Mouse (Mus musculus) ES-E14 (cell line): ENCODE results near the gene Usp8. TPM values are rescaled to one million over a fixed set of nuclear protein-coding genes. Genes with fewer than 3 reads are reported as not detected.

Experiments
- DNase-seq: peaks from one replicate; pipeline ENCODE4 v3.0.0-alpha.2; 2013; ENCODE audit warnings: low read depth, low spot score
- H3K27ac ChIP-seq: 2 replicates; pipeline ENCODE4 v1.5.1; 2012; ENCODE audit warnings: low read depth, mild to moderate bottlenecking, low read length, moderate library complexity, mixed read lengths; ENCODE audit not compliant: poor library complexity, insufficient read depth, severe bottlenecking
- H3K36me3 ChIP-seq: 2 replicates; pipeline ENCODE4 v1.6.1; 2012; ENCODE audit warnings: mild to moderate bottlenecking, low read length, moderate library complexity, mixed read lengths; ENCODE audit not compliant: control insufficient read depth, poor library complexity, insufficient read depth, severe bottlenecking
- H3K4me1 ChIP-seq, 2 experiments: fragments of 150-350 bp in 1 of 2; sonication (generic) in 1 of 2; 2 replicates each; pipeline ENCODE4 v1.6.1; 2012; ENCODE audit warnings: low read length in 2 of 2, mild to moderate bottlenecking in 1 of 2, mixed read lengths in 1 of 2; ENCODE audit not compliant: control insufficient read depth in 2 of 2, insufficient read depth in 2 of 2, poor library complexity in 1 of 2
- H3K4me3 ChIP-seq, 2 experiments: fragments of 150-350 bp in 1 of 2; sonication (generic) in 1 of 2; 2 replicates each; pipeline ENCODE4 v1.5.1; 2012; ENCODE audit warnings: low read length in 2 of 2, low read depth in 1 of 2, mild to moderate bottlenecking in 1 of 2, mixed read lengths in 1 of 2; ENCODE audit not compliant: insufficient read depth in 1 of 2, poor library complexity in 1 of 2, severe bottlenecking in 1 of 2
- H3K9ac ChIP-seq: 2 replicates; pipeline ENCODE4 v1.6.1; 2012; ENCODE audit warnings: low read depth, mild to moderate bottlenecking, low read length, mixed read lengths; ENCODE audit not compliant: poor library complexity, insufficient read depth, severe bottlenecking
- H3K9me3 ChIP-seq: fragments of 150-350 bp; sonication (generic); 2 replicates; pipeline ENCODE4 v1.6.1; 2012; ENCODE audit warnings: low read depth, mild to moderate bottlenecking, low read length; ENCODE audit not compliant: control insufficient read depth, insufficient read depth
- CHD2 ChIP-seq: IDR thresholded peaks from 2 replicates; pipeline ENCODE4 v1.6.1; 2014; ENCODE audit warnings: mild to moderate bottlenecking, low read depth, low read length, inconsistent platforms
- HCFC1 ChIP-seq: IDR thresholded peaks from 2 replicates; pipeline ENCODE4 v1.6.1; 2012; ENCODE audit warnings: low read length, inconsistent platforms, borderline replicate concordance; ENCODE audit not compliant: insufficient read depth
- MAFK ChIP-seq: IDR thresholded peaks from 2 replicates; pipeline ENCODE4 v1.6.1; 2014; ENCODE audit warnings: mild to moderate bottlenecking, low read depth, low read length, inconsistent platforms; ENCODE audit not compliant: insufficient read depth
- ZC3H11A ChIP-seq: IDR thresholded peaks from 2 replicates; pipeline ENCODE4 v1.6.1; 2012; ENCODE audit warnings: low read depth, mild to moderate bottlenecking, inconsistent platforms, low read length, borderline replicate concordance
- ZNF384 ChIP-seq: IDR thresholded peaks from 2 replicates; pipeline ENCODE4 v1.6.1; 2012; ENCODE audit warnings: low read depth, low read length, inconsistent platforms
- in situ Hi-C, 2 experiments: fragments of 600-800 bp; cut with MboI; formaldehyde crosslinking; loops; one replicate each; pipeline ENCODE4 v1.15.1; 2025; ENCODE audit warnings: low sequenced_read_pairs in 2 of 2, inconsistent platforms in 1 of 2; ENCODE audit not compliant: unreplicated experiment in 2 of 2
- total RNA-seq: library from RNA; depleted of rRNA; stranded (reverse); fragments of 300-350 nt; gene quantifications from 2 replicates; pipeline ENCODE4 v1.2.3, GENCODE M21; 2012

Gene Usp8
- total RNA-seq, 1 experiment, result 34.6 TPM

DNA sequence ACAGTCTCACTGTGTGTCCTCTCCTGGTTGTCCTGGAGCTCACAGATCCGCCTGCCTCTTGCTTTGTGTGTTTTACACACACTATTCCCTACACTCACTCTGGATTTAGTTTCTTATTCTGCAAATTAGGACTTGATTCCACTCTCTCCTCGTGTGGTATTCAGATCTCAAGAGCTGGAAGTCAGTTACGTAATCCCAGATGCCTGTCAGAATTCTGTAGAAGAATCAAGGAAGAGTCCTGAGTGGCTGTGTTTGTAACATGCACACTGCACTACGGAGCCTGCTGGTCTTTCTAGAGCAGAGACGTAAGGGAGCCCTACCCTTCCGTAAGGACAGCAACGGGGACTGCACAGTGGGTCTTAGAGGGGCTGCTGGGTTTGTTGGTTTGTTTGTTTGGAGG lies 52.2 kb downstream of the Usp8 start:
- no peak for TF ChIP-seq MAFK
- no peak for TF ChIP-seq HCFC1
- TF ChIP-seq CHD2, result no peak
- no peak for TF ChIP-seq ZNF384
- no peak for TF ChIP-seq ZC3H11A
- Histone ChIP-seq H3K36me3 (peaks cover 27% of the 10 kb centered on the region), H3K4me1 (no peaks in the 10 kb centered on the region), H3K9me3 (no peaks in the 10 kb centered on the region), H3K9ac (no peak overlapping the region), H3K27ac (no peak overlapping the region), H3K4me3 (no peak overlapping the region)
- DNase-seq, result no peak
- in situ Hi-C loops, result no loop called here

DNA sequence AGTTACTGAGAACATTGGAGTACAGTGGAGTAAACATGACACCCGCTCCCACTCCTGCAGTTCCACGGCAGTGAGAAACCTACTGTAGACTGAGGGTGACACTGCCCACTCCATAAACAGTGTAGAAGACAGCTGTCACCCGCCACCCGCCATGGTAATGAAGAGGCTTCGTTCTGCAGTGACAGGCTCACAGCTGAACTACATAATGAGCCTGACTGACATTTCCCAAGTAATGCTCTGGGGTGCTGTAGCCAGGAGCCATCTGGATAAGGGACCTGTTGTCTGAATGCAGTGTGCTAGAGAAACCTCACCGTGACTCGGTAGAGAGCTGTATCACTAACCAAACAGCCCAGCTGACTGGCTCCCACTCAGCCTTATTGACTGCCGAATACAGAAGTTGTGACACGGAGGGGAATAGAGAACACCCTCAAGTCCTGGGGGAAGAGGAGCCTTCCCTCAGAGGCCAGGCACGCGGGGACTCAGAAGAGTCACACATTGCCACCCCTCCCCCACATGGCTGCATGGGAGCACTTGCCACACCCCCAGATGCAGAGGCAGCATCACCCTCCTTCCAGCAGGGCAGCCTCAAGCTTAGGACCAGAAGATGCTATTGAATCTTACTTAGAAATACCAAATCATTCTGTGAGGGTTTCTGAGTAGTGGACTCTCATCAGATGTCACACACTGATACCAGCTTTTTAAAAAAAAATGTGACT lies 58.9 kb downstream of the Usp8 start:
- no peaks in the 10 kb centered on the region for H3K9me3 ChIP-seq
- no peak for TF ChIP-seq ZNF384
- no peak for TF ChIP-seq HCFC1
- no peak for TF ChIP-seq ZC3H11A
- TF ChIP-seq MAFK, result no peak
- TF ChIP-seq CHD2, result no peak
- H3K9ac ChIP-seq, result no peak overlapping the region
- peak overlapping the region in 1 of 2 experiments; percentile 27; a peak in 1 of 4 replicates for H3K4me3 ChIP-seq
- H3K27ac ChIP-seq, result no peak overlapping the region
- in situ Hi-C loops, result no loop called here
- H3K36me3 ChIP-seq, result peaks cover 4% of the 10 kb centered on the region; the same call in 1 of the 2 replicates
- peaks cover 0 to 8% of the 10 kb centered on the region in 2 experiments; a peak in 2 of 4 replicates for H3K4me1 ChIP-seq
- DNase-seq, result no peak

DNA sequence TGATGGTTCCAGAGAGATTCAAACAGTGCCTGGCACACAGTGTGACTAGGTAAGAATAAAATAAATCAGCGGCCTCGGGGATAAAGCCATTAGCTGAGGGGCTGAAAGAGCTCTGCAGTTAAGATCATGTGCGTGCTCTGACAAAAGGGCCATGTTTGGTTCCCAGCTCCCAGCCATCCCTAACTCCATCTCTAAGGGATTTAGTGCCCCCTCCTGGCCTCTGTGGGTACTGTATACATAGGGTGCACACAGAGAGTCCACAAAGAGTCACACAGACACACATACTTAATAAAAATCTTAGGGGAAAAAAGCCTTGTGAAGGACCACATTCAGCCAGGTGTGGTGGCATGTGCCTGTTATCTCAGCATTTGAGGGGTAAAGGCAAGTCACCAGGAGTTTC lies 60.5 kb downstream of the Usp8 start:
- Histone ChIP-seq H3K9ac (no peak overlapping the region), H3K9me3 (no peaks in the 10 kb centered on the region), H3K4me1 (peaks cover 0 to 8% of the 10 kb centered on the region in 2 experiments; a peak in 2 of 4 replicates), H3K4me3 (no peak overlapping the region), H3K27ac (no peak overlapping the region), H3K36me3 (no peaks in the 10 kb centered on the region)
- in situ Hi-C loops, result no loop called here
- no peak for TF ChIP-seq CHD2
- no peak for TF ChIP-seq MAFK
- TF ChIP-seq HCFC1, result no peak
- peak; percentile 56; the same call in 1 of the 2 replicates for TF ChIP-seq ZC3H11A
- no peak for DNase-seq

DNA sequence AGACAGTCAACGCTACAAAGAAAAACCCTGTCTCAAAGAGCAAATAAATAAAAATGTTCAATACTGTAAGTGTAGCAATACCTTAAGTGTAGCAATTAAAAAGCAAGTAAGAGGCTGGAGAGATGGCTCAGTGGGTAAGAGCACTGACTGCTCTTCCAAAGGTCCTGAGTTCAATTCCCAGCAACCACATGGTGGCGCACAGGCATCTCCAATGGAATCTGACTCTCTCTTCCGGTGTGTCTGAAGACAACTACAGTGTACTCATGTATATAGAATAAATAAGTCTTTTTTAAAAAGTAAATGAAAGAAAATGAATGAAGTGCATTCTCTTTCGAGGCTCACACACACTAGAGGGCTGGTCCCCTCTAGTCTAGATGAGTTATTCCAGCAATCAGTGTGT lies 61.1 kb downstream of the Usp8 start:
- no peaks in the 10 kb centered on the region for H3K36me3 ChIP-seq
- no peak overlapping the region for H3K4me3 ChIP-seq
- H3K9me3 ChIP-seq, result no peaks in the 10 kb centered on the region
- in situ Hi-C loops, result no loop called here
- no peak for DNase-seq
- H3K27ac ChIP-seq, result no peak overlapping the region
- TF ChIP-seq ZC3H11A, result no peak
- TF ChIP-seq HCFC1, result no peak
- no peak for TF ChIP-seq MAFK
- no peak for TF ChIP-seq CHD2
- no peak for TF ChIP-seq ZNF384
- H3K9ac ChIP-seq, result no peak overlapping the region
- H3K4me1 ChIP-seq, result peaks cover 0 to 8% of the 10 kb centered on the region in 2 experiments; a peak in 2 of 4 replicates
